Mouse (Mus musculus) liver, embryonic 11.5 days (tissue): ENCODE measurements around the gene Timp2. TPM values are rescaled to one million over a fixed set of nuclear protein-coding genes. Genes with fewer than 3 reads are reported as not detected.

Experiments
- ATAC-seq: fragments of 200-750 bp; cut with Nextera tagmentation; replicated peaks from 2 replicates; pipeline ENCODE4 v1.8.0; 2017; ENCODE audit warnings: moderate number of reproducible peaks, mild to moderate bottlenecking, moderate TSS enrichment, moderate library complexity; ENCODE audit not compliant: low FRiP score
- DNase-seq: peaks from one replicate; pipeline ENCODE4 v3.0.0-alpha.2; 2017; ENCODE audit warnings: low spot score
- H3K27ac ChIP-seq: fragments of 300-500 bp; sonication (generic); 2 replicates; pipeline ENCODE4 v1.5.1; 2014; ENCODE audit warnings: mild to moderate bottlenecking, low read depth, low read length, control low read depth
- H3K27me3 ChIP-seq: fragments of 300-500 bp; sonication (generic); replicated peaks from 2 replicates; pipeline ENCODE4 v1.6.1; 2014; ENCODE audit warnings: low read length, mixed read lengths; ENCODE audit not compliant: control insufficient read depth, insufficient read depth
- H3K36me3 ChIP-seq: fragments of 300-500 bp; sonication (generic); 2 replicates; pipeline ENCODE4 v1.6.1; 2014; ENCODE audit warnings: mild to moderate bottlenecking, low read length, moderate library complexity, mixed read lengths; ENCODE audit not compliant: control insufficient read depth, insufficient read depth
- H3K4me1 ChIP-seq: fragments of 300-500 bp; sonication (generic); replicated peaks from 2 replicates; pipeline ENCODE4 v1.6.1; 2014; ENCODE audit warnings: low read length, mixed read lengths; ENCODE audit not compliant: control insufficient read depth, insufficient read depth
- H3K4me2 ChIP-seq: fragments of 300-500 bp; sonication (generic); 2 replicates; pipeline ENCODE4 v1.6.1; 2014; ENCODE audit warnings: mild to moderate bottlenecking, control low read depth, moderate library complexity
- H3K4me3 ChIP-seq: fragments of 300-500 bp; sonication (generic); 2 replicates; pipeline ENCODE4 v1.5.1; 2014; ENCODE audit warnings: low read depth, low read length, control low read depth
- H3K9ac ChIP-seq: fragments of 300-500 bp; sonication (generic); 2 replicates; pipeline ENCODE4 v1.6.1; 2014; ENCODE audit warnings: low read depth, low read length, control low read depth
- H3K9me3 ChIP-seq: fragments of 300-500 bp; sonication (generic); 2 replicates; pipeline ENCODE4 v1.6.1; 2016; ENCODE audit warnings: low read length, inconsistent platforms, mixed read lengths; ENCODE audit not compliant: control insufficient read depth
- WGBS: fragments of 180-500 bp; shearing (Covaris S2); extraction: QIAGEN DNeasy Blood & Tissue Kit; methylation state at CpG from one replicate; pipeline ENCODE4 v1.1.7; 2014; 5-methylcytosine and 5-hydroxymethylcytosine counted together
- polyA plus RNA-seq: library from polyadenylated mRNA; unstranded; fragments of >200 nt; fragmentation: Nextera tagmentation; extraction: Ambion mirVana; gene quantifications from 2 replicates; pipeline ENCODE4 v1.2.1, GENCODE M21; 2014

Timp2 gene
- polyA plus RNA-seq, 1 experiment from 2014 or later: 17.8 TPM

- ATAC-seq: no peak
- H3K27me3 ChIP-seq: no peaks in the 10 kb centered on the region
- peaks cover 71% of the 10 kb centered on the region for H3K36me3 ChIP-seq
- H3K9ac ChIP-seq: no peak overlapping the region
- WGBS: 92% methylated on average over 7 of the region's 7 CpGs
- no peaks in the 10 kb centered on the region for H3K4me1 ChIP-seq
- no peak overlapping the region for H3K4me3 ChIP-seq
- no peak for DNase-seq
- H3K9me3 ChIP-seq: no peaks in the 10 kb centered on the region
- H3K27ac ChIP-seq: no peak overlapping the region
- no peak overlapping the region for H3K4me2 ChIP-seq
Observed at GRCm38 (mm10) chr11:118266666-118267046, 88.9 kb downstream of the Timp2 start.

GRCm38 (mm10) chr11:118266044-118266665 lies 89.4 kb downstream of the Timp2 start:
- H3K4me1 ChIP-seq: no peaks in the 10 kb centered on the region
- H3K4me2 ChIP-seq: no peak overlapping the region
- H3K27me3 ChIP-seq: no peaks in the 10 kb centered on the region
- H3K9ac ChIP-seq: no peak overlapping the region
- no peak overlapping the region for H3K4me3 ChIP-seq
- no peak overlapping the region for H3K27ac ChIP-seq
- H3K36me3 ChIP-seq: peaks cover 73% of the 10 kb centered on the region
- no peak for ATAC-seq
- 90% methylated on average over 10 of the region's 10 CpGs for WGBS
- H3K9me3 ChIP-seq: no peaks in the 10 kb centered on the region
- no peak for DNase-seq

DNA sequence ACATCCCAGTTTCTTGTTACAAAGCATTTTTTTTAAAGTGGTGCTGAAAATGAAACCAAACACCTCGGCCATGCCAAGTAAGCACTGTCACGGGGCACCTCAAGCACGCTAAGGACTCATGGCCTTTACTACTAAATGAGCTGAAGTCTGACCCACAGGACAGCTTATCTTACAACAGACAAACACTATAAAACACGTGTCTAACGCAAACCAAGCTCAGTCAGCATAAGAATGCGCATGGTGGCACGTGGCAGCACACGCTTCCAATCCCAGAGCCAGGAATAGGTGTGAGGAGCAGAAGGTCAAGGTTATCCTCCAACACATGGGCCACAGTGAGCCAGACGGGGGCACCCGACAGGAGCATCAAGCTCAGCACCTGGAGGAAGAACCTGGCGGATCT lies 89.9 kb downstream of the Timp2 start:
- no peaks in the 10 kb centered on the region for H3K4me1 ChIP-seq
- no peak overlapping the region for H3K4me2 ChIP-seq
- H3K9me3 ChIP-seq: no peaks in the 10 kb centered on the region
- peaks cover 74% of the 10 kb centered on the region for H3K36me3 ChIP-seq
- H3K27ac ChIP-seq: no peak overlapping the region
- no peak overlapping the region for H3K4me3 ChIP-seq
- DNase-seq (no peak), ATAC-seq (no peak)
- no peak overlapping the region for H3K9ac ChIP-seq
- H3K27me3 ChIP-seq: no peaks in the 10 kb centered on the region
- WGBS: 85% methylated on average over 11 of the region's 11 CpGs

- DNase-seq: no peak
- Histone ChIP-seq H3K27me3 (no peaks in the 10 kb centered on the region), H3K36me3 (peaks cover 76% of the 10 kb centered on the region), H3K4me3 (no peak overlapping the region), H3K27ac (no peak overlapping the region), H3K9me3 (no peaks in the 10 kb centered on the region), H3K9ac (no peak overlapping the region), H3K4me1 (no peaks in the 10 kb centered on the region), H3K4me2 (no peak overlapping the region)
- ATAC-seq: no peak
- WGBS: 95% methylated on average over 5 of the region's 5 CpGs
Observed at GRCm38 (mm10) chr11:118263146-118263545, 92.4 kb downstream of the Timp2 start.

- WGBS: 89% methylated on average over 8 of the region's 8 CpGs
- DNase-seq: no peak
- Histone ChIP-seq H3K4me3 (no peak overlapping the region), H3K36me3 (peaks cover 66% of the 10 kb centered on the region), H3K27me3 (no peaks in the 10 kb centered on the region), H3K27ac (no peak overlapping the region), H3K4me1 (no peaks in the 10 kb centered on the region), H3K9ac (no peak overlapping the region), H3K4me2 (no peak overlapping the region), H3K9me3 (no peaks in the 10 kb centered on the region)
- ATAC-seq: no peak
Observed at GRCm38 (mm10) chr11:118260081-118260480, 95.5 kb downstream of the Timp2 start.

DNA sequence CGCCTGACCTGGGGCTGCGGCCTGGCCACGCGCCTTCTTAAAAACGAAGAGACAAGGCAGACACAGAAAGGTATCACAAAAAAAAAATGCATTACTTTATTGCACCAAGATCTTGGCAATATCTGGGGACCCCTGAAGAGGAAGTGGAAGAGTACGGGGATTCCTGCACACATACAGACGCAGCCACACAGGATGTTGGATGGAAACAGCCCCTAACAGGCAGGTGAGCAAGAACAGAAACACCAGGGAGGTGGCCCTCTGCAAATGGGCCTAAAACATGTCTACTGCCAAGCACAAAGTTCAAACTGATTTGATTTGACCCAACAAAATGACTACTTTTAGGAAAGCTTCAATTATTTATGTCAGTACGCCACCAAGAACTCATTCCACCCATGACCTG lies 96.0 kb downstream of the Timp2 start:
- no peaks in the 10 kb centered on the region for H3K27me3 ChIP-seq
- no peak overlapping the region for H3K9ac ChIP-seq
- no peak overlapping the region for H3K27ac ChIP-seq
- no peaks in the 10 kb centered on the region for H3K4me1 ChIP-seq
- ATAC-seq: no peak
- H3K4me2 ChIP-seq: no peak overlapping the region
- no peaks in the 10 kb centered on the region for H3K9me3 ChIP-seq
- H3K4me3 ChIP-seq: no peak overlapping the region
- peaks cover 61% of the 10 kb centered on the region for H3K36me3 ChIP-seq
- 92% methylated on average over 8 of the region's 8 CpGs for WGBS
- no peak for DNase-seq

GRCm38 (mm10) chr11:118256371-118256770 lies 99.2 kb downstream of the Timp2 start:
- H3K36me3 ChIP-seq: peaks cover 33% of the 10 kb centered on the region
- DNase-seq (no peak), ATAC-seq (no peak)
- no peaks in the 10 kb centered on the region for H3K4me1 ChIP-seq
- no peaks in the 10 kb centered on the region for H3K27me3 ChIP-seq
- H3K27ac ChIP-seq: no peak overlapping the region
- no peak overlapping the region for H3K4me2 ChIP-seq
- no peaks in the 10 kb centered on the region for H3K9me3 ChIP-seq
- WGBS: 81% methylated on average over 7 of the region's 7 CpGs
- no peak overlapping the region for H3K9ac ChIP-seq
- H3K4me3 ChIP-seq: no peak overlapping the region

GRCm38 (mm10) chr11:118254159-118254951 lies 101.2 kb downstream of the Timp2 start:
- Histone ChIP-seq H3K4me3 (no peak overlapping the region), H3K4me2 (no peak overlapping the region)
- no peak for DNase-seq

More at GRCm38 (mm10) chr11:118254159-118254951, 101.2 kb downstream of the Timp2 start:
- peaks cover 5% of the 10 kb centered on the region for H3K4me1 ChIP-seq
- WGBS: 67% methylated on average over 15 of the region's 15 CpGs
- no peak overlapping the region for H3K9ac ChIP-seq
- H3K27me3 ChIP-seq: no peaks in the 10 kb centered on the region
- peaks cover 20% of the 10 kb centered on the region for H3K36me3 ChIP-seq
- H3K27ac ChIP-seq: no peak overlapping the region
- H3K9me3 ChIP-seq: no peaks in the 10 kb centered on the region
- ATAC-seq: no peak
